Mouse (Mus musculus): ENCODE data around the gene Pde1b.

The Pde1b gene

DNA sequence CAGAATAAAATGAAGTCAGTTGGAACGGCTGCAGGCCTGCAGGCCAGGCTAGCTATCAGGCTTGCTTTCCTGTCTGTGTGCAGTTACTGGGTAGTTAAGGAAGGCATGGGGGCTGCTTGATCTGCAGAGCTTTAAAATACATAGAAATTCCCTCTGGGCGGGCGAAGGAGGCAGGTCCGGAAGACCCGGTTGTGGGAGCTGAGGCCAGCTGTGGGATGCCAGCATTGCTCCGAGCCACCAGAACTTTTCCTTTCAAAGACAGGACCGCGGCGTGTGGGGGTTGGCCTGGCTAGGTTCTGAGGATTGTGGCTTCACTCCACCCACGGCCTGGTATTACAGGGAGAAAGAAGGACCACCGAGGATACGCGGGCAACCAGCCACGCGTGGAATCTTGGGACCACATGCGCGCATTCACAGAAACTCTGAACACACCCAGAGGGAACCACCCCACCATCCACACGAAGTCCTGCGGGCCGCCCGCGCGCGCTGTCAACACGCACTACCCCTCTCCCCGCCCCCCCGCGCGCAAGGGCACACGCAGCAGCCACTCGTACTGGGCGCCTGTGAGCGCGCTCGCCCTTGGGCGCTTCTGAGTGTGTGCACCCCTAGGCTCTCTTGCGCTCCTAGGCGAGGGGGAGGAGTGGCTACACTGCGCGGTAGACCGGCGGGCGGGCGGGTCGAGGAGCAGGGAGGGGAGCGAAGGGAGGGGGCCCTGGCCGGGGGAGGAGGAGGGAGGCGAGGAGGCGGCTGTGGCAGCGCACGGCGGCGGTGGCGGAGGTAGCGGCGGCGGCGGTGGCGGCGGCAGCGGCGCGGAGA, at the start of gene Pde1b:
Pde1b (plus strand) TSS at position 600 of the 816 bp plus-strand sequence.
- peak; percentile 96 for DNase-seq

DNA sequence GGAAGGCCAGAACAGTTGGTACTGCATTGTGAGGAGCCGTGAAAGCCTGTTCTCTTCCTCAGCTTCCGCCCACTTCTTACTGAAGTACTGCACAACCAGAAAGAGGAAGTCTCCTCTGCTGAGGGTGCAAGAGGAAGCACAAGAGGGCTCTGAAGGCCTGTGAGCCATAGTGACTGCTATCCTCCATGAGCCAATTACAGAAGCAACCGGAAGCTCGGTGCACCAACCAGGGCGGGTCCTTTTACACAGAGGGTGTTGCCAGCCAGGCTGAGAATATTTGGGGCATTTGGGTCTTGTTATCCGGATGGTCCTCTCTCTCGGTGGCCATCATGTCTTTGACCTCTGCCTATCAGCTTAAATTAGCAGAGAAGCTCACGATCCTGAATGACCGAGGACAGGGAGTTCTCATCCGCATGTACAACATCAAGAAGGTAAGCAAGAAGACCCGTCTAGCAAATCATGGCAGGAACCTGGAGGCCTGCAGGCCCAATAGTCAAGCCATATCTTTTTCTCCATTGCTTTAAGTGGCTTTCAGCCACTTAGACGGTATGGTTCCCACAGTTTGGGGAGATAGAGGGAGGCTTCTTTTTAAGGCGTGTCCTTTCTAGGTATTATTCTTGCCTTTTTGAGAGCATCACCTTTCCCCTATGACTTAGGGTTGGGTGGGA, 49.1 kb upstream of the Pde1b start, which contains the start of gene Nckap1l:
Nckap1l (plus strand) TSS at position 244 of the 668 bp plus-strand sequence.
- DNase-seq = peak; percentile 99

DNA sequence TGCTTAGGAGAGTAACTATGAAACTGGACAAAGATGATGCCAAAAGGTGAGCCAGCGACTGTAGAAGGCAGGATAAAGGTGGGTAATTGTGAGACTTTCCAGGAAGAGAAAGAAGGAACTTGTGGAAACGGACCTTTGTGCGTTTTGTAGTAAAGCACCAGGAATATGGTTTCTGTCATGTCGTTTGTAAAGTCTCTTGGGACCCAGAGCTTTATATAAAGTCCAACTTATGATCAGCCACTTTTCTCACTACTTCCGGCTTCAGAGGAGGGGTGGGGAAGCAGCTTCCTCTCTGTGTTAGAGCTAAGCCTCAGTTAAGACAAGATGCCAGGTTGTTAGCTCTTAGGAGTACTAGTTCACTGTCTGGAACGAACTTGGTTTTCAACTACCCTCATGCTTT, 48.4 kb upstream of the Pde1b start:
- DNase-seq = peak; percentile 52

DNA sequence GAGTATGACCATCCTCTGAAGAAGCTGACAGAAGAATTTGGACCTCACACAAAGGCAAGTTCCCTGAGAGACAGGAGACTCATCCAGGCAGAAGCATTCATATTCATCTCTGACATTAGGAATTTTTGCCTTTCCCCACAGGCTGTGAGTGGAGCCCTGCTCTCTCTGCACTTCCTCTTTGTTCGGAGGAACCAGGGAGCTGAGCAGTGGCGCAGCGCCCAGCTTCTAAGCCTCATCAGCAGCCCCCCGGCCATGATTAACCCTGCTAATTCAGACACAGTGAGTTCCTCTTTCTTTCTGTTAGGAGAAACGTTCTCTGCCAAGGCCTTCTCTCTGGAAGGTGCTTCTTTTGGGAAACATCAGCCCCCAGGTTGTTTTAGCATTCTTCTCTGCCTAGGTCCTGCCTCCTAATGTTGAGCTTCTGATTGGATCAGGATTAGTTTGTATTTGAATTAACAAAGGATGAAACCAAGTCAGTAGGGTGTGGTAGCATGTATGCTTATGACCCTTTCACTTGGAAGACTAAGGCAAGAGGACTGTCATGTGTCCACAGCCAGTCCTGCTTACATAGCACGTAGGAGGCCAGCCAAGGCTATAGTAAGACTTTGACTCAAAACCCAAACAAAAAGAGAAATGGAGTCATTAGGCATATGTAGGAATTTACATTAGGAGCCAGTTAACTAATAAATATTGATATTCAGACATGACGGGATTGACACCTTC, 40.1 kb upstream of the Pde1b start:
- peak; percentile 96 for DNase-seq

DNA sequence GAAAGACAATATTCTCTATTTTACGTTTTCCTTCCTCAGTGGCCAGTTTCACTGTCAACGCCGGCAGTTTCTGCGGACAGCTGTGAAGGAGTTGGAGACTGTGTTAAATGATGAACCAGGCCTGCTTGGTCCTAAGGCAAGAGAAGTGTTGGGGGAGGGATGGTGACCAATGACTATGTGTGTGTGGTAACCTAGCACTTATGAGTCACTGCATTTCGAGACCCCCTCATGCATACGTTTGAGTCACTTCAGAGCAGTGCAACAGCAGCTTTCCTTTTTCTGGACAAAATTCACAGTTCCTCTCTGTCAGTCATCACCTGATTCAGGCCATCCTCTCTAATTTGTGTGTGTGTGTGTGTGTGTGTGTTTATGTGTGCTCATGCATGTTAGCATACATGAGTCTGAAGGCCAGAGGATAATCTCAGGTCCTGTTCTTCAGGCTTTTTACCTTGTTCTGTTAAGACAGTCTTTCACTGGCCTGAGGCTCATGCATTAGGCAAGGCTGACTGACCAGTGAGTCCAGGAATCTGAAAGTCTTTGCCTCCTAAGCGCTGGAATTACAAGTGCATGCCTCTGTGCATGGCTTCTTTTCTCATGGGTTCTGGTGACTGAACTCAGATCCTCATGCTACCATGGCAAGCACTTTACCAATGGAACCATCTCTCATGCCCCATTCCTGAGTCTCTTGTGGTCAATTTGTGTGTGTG, 31.2 kb upstream of the Pde1b start:
- peak; percentile 56 for DNase-seq

DNA sequence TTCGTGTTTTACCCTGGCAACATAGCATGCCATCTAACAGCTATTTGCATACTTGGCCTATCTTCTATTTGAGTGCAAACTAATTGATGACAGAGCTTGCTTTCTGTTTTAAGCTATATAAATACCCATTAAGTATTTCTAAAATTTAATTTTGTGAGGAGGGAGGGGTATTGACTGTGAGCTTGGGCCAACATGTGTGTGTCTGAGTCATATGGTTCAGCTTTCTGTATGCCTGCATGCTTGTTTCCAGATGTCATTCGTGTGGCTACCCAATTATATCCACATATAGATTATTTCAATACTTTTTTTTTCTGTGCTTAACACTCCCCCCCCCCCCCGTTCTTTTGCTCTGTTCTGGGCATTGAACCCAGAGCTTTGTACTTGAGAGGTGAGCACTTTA, 30.6 kb upstream of the Pde1b start:
- DNase-seq = peak; percentile 10

DNA sequence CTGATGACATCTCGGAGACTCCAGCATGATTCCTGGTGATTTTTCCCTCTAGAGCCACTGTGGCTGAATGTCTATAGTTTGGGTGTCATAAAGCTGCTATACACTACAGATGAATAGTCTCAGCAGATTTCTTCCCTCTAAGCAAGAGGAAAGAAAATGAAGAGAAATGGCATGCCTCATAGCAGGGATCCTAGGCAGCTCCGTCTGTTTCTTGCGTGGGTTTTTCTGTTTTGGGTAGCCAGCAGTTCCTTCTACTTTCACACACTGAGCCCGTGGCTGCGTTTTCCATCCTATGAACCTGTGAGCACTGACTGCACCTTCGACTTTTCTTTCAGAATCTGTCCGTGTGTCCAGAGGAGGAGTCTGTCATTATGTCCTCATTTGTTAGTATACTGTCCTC, 29.7 kb upstream of the Pde1b start:
- DNase-seq = no peak

DNA sequence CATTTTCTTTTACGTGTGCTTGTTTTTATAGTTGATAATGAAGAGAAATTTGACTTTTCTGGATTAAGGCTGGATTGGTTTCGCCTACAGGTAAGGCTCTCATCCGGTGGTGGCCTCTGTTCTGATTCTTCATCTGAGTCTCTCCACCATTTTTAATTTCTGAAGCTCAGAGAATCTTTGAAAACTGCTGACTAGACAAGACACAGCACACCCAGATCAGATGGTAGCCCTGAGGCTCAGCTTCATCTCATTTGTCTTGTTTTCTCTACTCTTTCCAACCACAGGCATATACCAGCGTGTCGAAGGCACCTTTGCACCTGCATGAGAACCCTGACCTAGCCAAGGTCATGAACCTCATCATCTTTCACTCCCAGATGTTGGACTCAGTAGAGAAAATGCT, 29.1 kb upstream of the Pde1b start:
- DNase-seq = peak; percentile 64

DNA sequence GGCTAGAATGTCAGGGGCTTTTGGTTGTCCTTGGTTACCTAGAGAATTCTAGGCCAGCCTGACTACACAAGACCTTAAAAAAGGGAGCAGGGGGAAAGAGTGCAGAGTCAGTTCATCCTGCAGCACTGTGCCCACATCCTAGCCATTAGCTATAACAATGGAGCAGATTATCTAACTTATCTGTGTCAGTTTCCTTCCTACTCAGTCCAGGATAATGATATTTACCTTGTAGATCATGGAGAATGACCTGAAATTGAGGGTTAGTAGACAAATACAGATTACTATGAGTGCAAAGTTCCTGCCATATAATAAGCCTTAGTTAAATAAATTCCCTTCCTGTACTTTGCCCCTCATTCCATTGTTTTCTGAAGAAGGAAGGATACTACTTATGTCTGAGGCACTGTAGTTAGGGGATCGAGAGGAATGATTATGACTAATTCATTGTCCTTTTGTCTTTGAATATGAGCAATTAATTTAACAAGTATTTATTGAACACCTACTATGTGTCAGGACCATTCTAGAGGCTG, 23.7 kb upstream of the Pde1b start:
- DNase-seq = peak; percentile 49

DNA sequence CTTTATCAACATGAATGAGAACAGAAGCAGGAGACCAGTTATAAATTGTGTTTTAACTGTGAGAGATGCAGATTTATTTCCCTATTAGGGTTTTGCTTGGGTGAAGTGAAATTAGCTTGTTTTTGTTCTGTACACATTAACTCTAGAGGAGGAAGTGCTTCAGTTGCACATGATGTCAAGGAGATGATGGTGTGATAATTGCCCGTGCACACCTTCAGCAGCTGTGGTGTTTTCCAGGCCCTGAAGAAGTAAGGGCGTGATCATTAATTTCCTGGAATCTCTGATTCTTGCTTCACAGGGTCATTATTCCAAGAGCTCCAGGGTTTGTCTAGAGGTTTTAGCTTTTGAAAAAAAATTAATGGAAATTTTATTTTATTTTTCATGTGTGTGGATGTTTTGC, 22.7 kb upstream of the Pde1b start:
- DNase-seq = peak; percentile 31

DNA sequence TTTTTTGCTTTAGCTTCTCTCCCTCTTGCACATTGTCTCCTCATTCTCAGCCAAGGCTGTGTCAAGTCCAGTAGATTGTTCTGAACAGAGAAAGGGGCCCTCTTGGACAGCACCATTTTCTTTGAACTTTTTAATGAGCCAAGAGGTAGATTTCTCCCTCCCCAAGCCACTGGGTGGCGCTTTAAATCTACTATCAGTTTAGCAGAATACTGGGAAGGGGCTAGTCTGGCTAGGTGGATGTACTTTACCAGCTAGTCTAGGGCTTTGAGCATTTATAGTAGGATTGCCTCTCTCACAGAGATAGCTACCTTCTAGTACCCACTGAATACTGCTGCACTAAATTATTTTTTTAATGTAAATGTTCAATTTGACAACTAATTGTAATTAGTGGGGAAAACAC, 20.3 kb upstream of the Pde1b start:
- DNase-seq = peak; percentile 18

DNA sequence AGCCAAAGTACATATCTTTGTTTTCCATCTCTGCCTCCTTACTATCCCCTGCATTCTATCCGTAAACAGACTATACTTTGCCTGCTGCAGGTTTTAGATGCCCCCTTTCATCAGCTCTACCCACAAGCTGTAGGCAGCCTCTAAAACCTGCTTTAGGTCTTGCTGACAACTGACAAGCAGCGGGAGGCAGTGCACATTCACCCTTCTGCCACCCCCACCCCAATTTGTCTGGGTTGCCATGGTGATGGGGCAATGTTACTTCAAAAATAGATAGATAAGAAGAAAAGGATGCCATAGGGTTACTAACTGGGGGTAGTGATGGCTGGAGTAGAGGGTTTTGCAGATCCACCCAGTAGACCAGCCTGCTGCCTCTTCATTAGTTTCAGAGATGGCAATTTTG, 18.3 kb upstream of the Pde1b start:
- DNase-seq = no peak

DNA sequence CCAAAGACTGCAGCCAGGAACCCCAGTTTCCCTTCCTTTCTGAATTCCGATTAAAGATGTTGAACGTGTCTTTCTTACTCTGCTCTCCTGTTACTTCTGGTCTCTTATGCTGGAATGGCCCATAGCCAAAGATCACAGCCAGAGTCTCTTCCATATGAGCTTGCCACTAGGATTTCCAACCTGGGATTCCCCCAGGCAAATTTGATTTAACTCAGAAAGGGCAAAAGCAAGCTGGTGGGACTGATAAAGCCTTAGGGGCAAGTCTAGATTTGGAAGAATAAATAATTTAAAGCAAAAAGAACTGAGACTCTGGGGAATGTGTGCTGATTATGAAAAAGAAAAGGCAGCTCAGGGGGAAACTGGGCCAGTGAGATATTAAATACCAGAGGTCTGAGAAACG, 17.7 kb upstream of the Pde1b start:
- DNase-seq = no peak

DNA sequence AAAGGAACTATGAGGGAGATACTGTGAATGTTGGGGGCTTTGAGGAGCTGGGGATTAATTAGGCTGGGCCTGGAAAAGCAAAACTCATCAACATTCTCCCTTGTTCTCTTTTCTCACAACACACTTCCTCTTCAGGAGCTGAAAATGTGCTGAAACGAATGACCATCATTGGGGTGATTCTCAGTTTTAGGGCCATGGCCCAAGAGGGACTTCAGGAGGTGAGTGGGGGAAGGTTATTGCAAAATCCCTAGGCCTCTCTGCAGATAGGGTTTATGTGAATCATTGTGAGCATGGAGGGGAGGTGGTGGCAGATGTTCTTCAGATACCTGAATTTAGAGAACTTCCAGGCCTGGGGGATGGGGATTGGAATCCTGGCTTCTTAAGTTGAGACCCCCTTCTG, 16.2 kb upstream of the Pde1b start:
- DNase-seq = no peak

DNA sequence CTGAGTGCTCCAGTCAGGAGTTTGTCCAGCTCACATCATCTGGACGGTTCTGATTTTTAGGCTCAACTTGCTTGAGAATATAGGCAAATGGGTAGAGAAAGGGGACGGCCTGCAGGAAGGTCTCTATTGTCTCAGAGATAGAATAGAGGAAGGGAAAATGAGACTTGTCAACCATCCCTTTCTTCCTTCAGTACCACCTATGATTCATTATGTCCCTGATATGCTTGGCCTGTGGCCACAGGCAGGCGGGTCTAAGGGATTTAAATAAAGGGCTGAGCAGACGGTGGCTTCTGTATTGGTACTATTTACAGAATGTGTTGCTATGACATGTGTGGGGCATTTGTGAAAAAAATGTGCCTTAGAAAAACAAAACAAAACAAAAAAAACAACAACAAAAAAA, 14.5 kb upstream of the Pde1b start:
- DNase-seq = no peak

DNA sequence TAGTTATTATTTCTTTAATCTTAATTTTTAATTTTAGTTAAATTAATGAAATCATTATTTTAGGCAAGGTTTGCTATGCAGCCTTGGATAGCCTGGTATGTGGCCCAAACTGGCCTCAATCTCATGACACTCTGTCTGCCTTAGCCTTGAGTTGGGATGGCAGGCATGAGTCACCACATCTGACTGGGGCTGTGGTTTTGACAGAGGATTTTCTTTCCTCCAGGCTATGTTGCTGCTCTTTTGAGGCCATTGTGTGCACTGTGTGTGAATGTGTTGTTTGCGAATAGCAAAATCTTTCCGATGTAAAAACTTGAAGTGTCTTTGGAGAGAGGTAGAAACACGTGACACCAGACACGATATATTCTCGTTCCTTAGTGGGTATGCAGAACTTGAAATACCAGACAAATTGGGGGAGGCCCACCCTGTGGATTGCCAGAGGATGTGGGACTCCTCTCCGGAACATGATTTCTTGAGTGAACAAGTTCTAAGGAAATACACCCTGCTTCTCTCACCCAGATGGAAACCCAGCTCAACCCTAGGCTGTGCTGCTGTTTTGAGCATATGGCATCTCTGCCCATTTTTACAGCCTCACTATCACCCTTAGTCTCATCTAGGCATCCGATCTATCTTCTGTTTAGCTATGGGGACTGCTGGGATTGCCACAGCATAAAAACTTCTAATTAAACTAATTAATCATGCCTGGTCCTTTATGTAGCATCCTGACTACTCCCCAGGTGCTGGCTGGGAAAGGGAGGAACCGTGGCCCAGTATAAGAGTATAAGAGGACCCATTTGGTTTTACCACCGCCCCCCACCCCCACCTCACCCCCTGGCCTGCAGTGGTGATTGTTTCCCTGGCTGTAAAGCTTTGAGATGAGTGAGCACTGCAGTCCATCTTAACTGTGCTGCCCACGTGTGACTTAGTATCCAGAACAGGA, 6.4 kb upstream of the Pde1b start:
- no peak for DNase-seq

DNA sequence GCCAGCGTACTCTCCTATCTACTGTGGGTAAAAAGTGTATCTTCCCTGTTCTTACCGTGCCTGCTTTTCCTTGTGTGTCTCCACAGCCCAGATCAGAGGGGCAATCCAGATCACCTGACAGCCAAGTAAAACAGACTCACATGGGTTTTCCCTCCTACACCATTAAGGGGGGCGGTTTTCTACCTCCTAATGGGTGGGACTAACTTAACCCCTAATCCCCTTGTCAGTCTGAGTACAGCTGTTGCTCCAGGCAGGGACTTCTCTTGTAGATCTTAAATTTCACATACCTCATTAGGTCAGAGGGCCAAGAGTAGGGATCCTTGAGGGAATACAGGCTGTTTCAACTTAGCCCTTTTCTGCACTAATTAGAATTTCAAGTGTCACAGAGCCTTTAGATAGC, 4.7 kb upstream of the Pde1b start:
- no peak for DNase-seq

DNA sequence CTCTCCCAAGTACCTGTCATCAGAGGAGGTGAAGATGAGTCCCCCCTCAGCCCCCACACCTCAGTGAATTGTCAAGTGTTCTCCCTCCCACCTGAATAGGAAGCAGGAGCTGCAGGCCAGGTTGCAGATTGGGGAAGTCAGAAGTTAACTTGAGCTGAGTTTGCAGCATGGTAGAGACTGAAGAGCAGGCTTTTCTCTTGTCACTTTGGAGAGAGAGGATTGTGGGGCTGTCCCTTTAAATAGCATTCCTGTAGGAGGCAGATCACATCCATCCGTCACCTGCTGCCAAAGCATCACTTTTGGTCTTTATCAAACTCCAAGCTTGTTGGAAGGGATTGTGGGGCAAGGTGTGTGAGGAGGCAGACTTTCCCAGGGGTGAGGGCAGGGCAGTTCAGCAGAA, 2.1 kb upstream of the Pde1b start:
- no peak for DNase-seq

DNA sequence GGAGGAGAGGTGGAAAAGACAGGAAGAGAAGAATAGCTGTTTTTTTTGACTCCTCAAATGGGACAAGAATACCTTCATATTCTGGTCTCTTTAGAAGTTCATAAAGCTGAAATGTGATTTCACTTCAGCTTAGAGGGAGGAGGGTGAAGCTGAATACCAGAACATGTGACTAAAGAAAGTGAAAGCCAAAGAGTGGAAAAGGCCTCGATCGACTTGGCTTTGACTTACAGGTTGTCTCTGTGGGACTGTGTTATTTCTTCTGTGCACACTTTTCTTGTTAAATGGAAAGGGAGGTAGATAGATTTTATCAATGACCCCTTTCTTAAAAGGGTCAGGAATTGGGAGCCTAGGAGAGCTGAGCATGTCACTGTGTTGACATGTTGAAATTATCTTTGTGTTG, 1.6 kb upstream of the Pde1b start:
- DNase-seq = no peak

DNA sequence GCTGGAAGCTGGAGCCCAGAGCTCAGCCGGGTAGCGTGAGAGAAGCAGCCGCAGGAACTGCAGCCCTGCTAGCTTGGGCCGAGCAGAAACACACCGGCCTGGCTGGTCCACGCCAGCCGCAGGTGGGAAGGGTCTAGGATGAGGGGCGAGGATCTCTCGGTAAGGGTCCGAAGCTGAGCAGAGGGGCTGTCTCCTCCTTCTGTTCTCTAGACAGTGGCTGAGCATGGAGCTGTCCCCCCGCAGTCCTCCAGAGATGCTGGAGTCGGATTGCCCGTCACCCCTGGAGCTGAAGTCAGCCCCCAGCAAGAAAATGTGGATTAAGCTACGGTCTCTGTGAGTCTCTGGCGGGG, 392 bp downstream of the Pde1b start:
- no peak for DNase-seq

DNA sequence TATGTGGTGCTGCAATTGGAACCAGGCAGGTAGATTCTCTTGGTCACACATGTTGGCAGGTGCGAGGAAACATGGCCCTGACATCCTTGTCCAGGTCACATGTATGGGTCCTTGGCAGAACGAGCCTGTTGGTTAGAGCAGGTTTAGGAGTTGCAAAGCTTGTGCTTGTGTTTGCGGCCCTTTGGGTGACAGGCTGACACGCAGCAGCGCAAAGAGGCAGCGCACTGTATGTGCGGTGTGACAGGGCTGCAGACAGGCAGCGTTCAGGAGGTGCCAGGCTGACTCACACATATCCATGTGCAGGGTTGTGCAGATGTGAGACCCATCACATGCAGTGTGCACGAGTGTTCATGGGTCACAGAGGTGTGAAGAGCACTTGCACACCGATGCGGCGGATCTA, 826 bp downstream of the Pde1b start:
- no peak for DNase-seq

DNA sequence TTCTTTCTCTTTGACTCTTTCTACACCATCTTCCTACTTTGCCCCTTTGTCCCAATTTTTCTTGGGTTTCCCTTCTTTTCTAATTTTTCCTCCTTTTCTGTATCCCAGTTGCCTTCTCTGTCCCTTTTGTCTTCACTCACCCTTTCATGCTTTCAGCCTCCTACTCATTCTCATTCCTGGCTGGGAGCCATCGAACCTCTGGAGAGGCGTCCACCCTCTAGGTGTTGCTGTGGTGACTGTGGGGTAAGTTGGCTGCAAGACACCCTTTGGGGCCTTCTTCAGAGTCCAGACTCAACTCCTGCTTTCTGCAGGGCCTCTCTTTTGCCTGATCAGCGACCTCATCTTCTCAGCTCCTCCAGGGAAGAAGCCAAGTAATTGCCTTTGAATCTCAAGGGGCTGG, 6.5 kb downstream of the Pde1b start:
- DNase-seq = no peak
